Mouse (Mus musculus): ENCODE measurements around the gene Nutm1. TPM values are rescaled to one million over a fixed set of nuclear protein-coding genes. Genes with fewer than 3 reads are reported as not detected.
A peak's percentile ranks its signal among the peaks of the same experiment; 100 is the strongest.

Gene Nutm1
- polyA plus RNA-seq, 1 experiment from 2014 or later = not detected

DNA sequence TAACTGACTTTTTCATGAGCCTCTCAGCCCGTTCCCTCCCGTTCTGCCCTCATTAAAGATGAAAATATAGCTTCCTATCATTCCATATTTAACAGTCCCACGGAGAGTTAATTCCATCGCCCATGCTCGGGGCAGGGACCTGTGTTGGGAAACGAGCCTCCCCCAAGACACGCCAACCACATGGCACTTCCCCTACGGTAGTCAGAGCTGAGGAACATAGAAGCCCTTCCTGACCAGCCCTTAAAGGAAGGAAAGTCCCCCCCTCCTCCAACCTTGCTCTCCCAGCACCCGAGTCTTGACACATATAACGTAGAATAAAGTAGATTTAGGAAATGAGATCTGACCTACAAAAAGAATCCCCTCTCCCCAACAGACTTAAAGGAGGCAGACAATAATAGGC, 11.8 kb downstream of the Nutm1 start:
- peaks cover 15% of the 10 kb centered on the region for H3K4me1 ChIP-seq
- no peak overlapping the region for H3K4me3 ChIP-seq
- no peak for DNase-seq (ENCODE audit: low spot score)
- peaks cover 30% of the 10 kb centered on the region for H3K36me3 ChIP-seq (replicated peaks)
- 87% methylated on average over 10 of the region's 10 CpGs for WGBS
- no peaks in the 10 kb centered on the region for H3K27me3 ChIP-seq (replicated peaks; ENCODE audit: low read depth, poor library complexity, severe bottlenecking)
- no peak overlapping the region for H3K27ac ChIP-seq (replicated peaks)
- no peaks in the 10 kb centered on the region for H3K9me3 ChIP-seq

DNA sequence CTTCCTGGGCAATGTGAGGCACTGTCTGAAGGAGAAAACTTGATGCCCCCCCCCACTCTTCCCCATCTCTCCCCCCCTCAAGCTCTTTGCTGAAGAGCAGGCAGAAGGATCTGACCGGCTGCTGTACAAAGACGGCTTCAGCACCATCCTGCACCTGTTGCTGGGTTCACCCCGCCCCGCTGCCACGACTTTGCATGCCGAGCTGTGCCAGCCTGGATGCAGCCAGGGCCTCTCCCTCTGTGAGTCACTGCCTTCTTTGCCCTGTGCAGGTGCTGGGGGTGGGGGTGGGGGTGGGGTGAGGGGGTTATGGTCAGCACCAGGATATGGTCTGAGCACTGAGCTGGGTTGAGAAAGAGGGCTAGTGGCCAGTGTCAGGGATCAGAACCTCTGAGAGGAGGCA, 12.9 kb downstream of the Nutm1 start:
- no peaks in the 10 kb centered on the region for H3K9me3 ChIP-seq
- 94% methylated on average over 6 of the region's 6 CpGs for WGBS

DNA sequence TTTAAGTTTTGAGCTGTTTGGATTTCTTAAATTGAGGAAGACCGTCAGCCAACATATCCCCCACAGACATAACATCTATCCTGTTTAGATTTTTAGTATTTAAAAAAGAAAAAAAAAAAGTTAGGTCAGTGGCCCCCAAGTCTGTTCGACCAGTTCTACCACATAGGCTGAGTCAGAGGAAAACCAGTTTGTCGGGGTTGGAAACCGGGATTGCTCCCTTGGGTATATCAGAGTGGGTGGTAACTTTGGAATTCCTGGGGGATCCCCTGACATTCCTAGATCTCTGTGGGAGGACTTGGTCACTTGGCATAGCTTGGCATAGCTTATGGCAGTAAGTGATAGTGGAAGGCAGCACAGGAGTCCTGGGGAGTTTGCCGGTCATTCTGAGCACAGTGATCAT, 13.8 kb downstream of the Nutm1 start:
- peaks cover 29% of the 10 kb centered on the region for H3K4me1 ChIP-seq
- DNase-seq (ENCODE audit: low spot score) = no peak
- peaks cover 30% of the 10 kb centered on the region for H3K36me3 ChIP-seq (replicated peaks)
- H3K9me3 ChIP-seq = no peaks in the 10 kb centered on the region
- 77% methylated on average over 5 of the region's 5 CpGs for WGBS
- H3K4me3 ChIP-seq = no peak overlapping the region
- H3K27me3 ChIP-seq (replicated peaks; ENCODE audit: low read depth, poor library complexity, severe bottlenecking) = no peaks in the 10 kb centered on the region
- H3K27ac ChIP-seq (replicated peaks) = no peak overlapping the region

More for the DNA sequence above, 12.9 kb downstream of the Nutm1 start:
- Histone ChIP-seq H3K27ac (replicated peaks) (no peak overlapping the region), H3K4me3 (no peak overlapping the region), H3K27me3 (replicated peaks; ENCODE audit: low read depth, poor library complexity, severe bottlenecking) (no peaks in the 10 kb centered on the region), H3K36me3 (replicated peaks) (peaks cover 30% of the 10 kb centered on the region), H3K4me1 (peaks cover 21% of the 10 kb centered on the region)
- no peak for DNase-seq (ENCODE audit: low spot score)

DNA sequence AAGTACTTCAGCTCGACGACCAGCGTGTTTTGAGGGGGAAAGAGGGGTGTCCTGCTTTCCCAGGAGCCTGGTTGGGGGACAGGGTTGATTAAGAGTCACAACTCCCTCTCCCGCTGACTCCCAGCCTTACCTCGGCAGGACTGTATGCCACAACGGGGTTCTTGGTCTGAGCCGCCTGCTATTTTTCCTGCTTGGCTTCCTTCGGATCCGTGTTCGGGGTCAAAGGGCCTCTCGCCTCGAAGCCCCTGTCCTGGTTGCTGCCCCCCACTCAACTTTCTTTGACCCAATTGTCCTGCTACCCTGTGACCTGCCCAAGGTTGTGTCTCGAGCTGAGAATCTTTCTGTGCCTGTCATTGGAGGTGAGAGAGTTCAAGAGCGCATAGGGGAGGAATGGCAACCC, 17.3 kb downstream of the Nutm1 start:
- Histone ChIP-seq H3K27ac (replicated peaks) (no peak overlapping the region), H3K4me1 (peaks cover 44% of the 10 kb centered on the region), H3K9me3 (no peaks in the 10 kb centered on the region), H3K4me3 (no peak overlapping the region), H3K36me3 (replicated peaks) (peaks cover 30% of the 10 kb centered on the region), H3K27me3 (replicated peaks; ENCODE audit: low read depth, poor library complexity, severe bottlenecking) (peaks cover 6% of the 10 kb centered on the region)
- WGBS = 75% methylated on average over 14 of the region's 14 CpGs
- DNase-seq (ENCODE audit: low spot score) = no peak

DNA sequence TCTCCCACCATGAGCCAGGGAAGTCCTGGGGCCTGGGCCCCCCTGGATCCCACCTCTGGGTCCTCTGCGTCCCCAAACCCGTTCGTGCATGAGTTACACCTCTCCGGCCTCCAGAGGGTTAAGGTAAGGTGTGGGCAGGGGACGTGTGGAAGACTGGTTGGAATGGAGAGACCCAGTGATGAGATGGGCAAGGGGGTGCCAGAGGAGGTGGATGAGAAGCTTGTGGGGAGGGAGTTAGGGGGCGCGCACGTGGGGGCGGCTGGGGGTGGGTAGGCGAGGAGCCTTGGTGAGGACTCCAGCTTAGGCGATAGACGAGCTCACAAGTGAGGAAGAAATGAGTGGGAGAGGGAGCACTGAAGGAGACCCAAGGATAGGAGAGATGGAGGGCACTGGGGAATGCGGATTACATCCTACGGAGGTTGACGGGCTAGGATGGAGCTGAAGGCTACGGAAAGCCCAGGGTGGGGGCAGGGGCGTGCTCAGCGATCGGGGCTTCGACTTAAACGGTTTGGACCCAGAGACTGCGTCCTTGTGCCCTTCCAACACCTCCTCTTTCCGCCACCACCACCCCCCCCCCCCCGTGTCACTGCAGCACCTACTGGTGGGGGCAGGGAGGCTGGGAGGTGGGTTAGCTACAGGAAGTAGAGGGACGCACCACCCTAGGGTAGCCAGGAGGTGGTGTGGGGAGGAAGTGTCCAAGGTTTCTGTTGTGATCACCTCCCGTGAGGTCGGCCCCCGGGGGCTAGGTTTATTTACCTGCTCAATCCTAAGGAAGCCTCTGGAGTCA, 19.0 kb downstream of the Nutm1 start:
- Histone ChIP-seq H3K4me3 (peak overlapping the region; percentile 85), H3K27me3 (replicated peaks; ENCODE audit: low read depth, poor library complexity, severe bottlenecking) (peaks cover 6% of the 10 kb centered on the region), H3K9me3 (no peaks in the 10 kb centered on the region), H3K4me1 (peaks cover 44% of the 10 kb centered on the region), H3K36me3 (replicated peaks) (peaks cover 21% of the 10 kb centered on the region), H3K27ac (replicated peaks) (peak overlapping the region; percentile 97)
- under 1% methylated on average over 28 of the region's 28 CpGs for WGBS
- DNase-seq (ENCODE audit: low spot score) = peak; percentile 54

DNA sequence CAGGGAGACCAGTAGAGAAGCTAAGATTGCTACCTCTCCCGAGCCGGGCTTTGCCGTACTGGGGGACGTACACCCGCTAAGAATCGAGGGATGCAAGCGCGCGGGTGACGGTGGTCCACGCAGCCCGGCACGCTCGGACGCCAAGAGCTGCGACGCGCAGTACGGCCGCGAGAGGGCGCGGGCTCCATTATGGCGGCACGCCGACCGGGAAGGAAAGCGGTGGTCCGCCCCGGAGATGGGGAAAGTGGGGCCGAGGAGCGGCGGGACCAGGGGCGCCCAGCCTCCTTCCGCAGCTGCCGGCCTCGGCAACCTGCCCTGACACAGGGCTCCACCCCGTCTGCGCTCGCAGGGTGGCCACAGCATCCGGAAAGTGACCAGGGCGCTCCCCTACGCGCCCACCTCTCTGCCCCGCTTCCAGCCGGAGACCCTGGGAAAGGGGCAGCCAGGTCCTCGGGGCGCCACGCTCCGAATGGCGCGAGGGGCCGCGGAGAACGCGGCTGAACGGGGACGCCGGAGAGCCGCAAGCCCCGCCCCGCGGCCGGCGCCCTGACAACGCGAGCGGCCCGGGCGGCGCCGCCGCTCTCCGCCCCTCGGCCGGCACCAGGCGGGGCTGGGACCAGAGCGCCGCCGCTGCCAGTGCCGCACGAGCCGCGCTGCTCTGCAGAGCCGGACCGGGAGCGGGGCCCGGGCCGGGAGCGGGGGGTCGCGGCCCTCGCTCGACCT, 19.7 kb downstream of the Nutm1 start, which contains the start of gene Lpcat4:
TSS of gene Lpcat4 (plus strand) at position 257 of the 723 bp plus-strand sequence.
- WGBS = under 1% methylated on average over 94 of the region's 94 CpGs
- H3K27me3 ChIP-seq (replicated peaks; ENCODE audit: low read depth, poor library complexity, severe bottlenecking) = peaks cover 6% of the 10 kb centered on the region

DNA sequence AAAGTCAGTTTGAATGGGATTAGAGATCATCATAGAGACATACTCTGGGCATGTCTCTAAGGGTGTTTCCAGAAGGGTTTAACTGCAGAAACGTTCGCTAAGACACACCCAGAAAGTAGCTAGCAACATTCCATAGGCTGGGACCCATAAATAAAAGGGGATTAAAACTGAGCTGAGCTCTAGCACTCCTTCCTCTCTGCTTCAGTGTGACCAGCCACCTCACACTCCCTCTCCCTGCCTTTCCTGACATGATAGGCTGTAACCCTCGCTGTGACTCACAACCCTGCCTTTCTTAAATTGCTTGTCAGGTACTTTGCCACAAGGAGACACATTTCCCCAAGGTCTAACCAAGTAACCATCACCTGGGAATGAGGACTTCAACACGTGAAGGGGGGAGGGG, 21.1 kb downstream of the Nutm1 start:
- Histone ChIP-seq H3K27me3 (replicated peaks; ENCODE audit: low read depth, poor library complexity, severe bottlenecking) (peaks cover 6% of the 10 kb centered on the region), H3K9me3 (no peaks in the 10 kb centered on the region), H3K36me3 (replicated peaks) (peaks cover 3% of the 10 kb centered on the region; the same call in 1 of the 2 replicates), H3K4me1 (peaks cover 38% of the 10 kb centered on the region), H3K4me3 (no peak overlapping the region), H3K27ac (replicated peaks) (no peak overlapping the region)
- WGBS = 9% methylated on average over 4 of the region's 4 CpGs
- no peak for DNase-seq (ENCODE audit: low spot score)

More for the DNA sequence above, 19.7 kb downstream of the Nutm1 start, which contains the start of gene Lpcat4:
- Histone ChIP-seq H3K27ac (replicated peaks) (peak within 1 kb of the TSS; percentile 97), H3K36me3 (replicated peaks) (peaks cover 17% of the 10 kb centered on the region), H3K4me3 (peak within 1 kb of the TSS; percentile 85), H3K4me1 (peaks cover 44% of the 10 kb centered on the region), H3K9me3 (no peaks in the 10 kb centered on the region)
- DNase-seq (ENCODE audit: low spot score) = peak; percentile 93

DNA sequence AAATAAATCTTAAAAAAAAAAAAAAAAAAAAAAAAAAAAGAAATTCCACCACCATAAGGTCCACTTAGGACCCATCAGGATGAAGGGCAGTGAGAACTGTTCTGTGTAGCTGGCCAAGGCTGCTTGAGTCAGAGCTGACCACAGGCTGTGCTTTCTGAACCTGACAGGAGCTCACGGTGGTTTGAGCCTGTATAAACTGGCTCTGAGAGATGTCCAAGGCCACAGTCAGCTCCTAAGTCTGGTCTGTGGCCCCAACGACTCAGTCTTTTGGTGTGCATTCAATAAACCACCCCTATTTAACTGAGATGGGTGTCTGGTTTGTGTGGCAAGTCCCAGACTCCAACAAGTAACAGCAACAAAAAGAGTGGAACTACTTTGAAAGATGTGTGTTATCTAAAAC, 22.5 kb downstream of the Nutm1 start:
- Histone ChIP-seq H3K9me3 (no peaks in the 10 kb centered on the region), H3K4me1 (peaks cover 28% of the 10 kb centered on the region), H3K36me3 (replicated peaks) (no peaks in the 10 kb centered on the region), H3K4me3 (no peak overlapping the region), H3K27ac (replicated peaks) (no peak overlapping the region), H3K27me3 (replicated peaks; ENCODE audit: low read depth, poor library complexity, severe bottlenecking) (peaks cover 6% of the 10 kb centered on the region)
- 82% methylated on average over 2 of the region's 2 CpGs for WGBS
- DNase-seq (ENCODE audit: low spot score) = no peak

DNA sequence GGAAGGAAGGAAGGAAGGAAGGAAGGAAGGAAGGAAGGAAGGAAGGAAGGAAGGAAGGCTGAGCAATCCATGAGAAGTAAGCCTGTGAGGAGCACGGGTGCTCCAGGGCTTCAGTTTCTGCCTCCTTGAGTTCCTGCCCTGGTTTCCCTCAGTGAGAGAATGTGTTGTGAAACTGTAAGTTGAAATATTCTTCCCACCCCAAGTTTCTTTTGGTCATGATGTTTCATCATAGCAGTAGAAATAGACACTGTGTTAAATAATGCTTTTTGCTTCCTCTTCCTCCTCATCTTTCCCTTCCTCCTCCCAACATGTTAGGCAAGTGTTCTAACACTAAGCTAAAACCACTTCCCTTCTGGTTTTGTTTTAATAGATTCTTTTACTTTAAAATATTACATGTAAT, 26.5 kb downstream of the Nutm1 start:
- H3K9me3 ChIP-seq = no peaks in the 10 kb centered on the region
- no peaks in the 10 kb centered on the region for H3K36me3 ChIP-seq (replicated peaks)
- H3K4me3 ChIP-seq = no peak overlapping the region
- no peaks in the 10 kb centered on the region; the same call in 1 of the 2 replicates for H3K27me3 ChIP-seq (replicated peaks; ENCODE audit: low read depth, poor library complexity, severe bottlenecking)
- H3K4me1 ChIP-seq = no peaks in the 10 kb centered on the region
- no peak for DNase-seq (ENCODE audit: low spot score)
- no peak overlapping the region for H3K27ac ChIP-seq (replicated peaks)
- 77% methylated on average over 1 of the region's 1 CpGs for WGBS

DNA sequence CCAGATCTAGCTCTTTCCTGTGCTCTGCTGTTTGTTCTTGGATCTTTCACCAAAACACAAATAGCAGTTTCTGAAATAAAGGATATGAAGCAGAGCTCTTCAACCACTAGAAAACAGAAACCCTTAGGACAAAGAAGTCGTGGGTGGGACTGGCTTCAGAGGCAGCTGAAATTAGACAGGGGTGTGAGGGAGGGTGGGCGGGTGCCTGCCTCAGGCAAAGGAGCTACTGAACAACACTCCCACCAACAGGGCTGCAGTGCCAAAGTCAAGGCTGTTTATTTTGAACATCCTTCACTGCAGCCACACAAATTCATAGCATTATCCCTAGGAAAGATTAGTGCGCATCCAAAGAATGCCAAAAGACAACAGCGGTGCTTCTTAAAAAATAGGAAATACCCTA, 34.7 kb downstream of the Nutm1 start:
- no peaks in the 10 kb centered on the region for H3K36me3 ChIP-seq (replicated peaks)
- H3K9me3 ChIP-seq = no peaks in the 10 kb centered on the region
- DNase-seq (ENCODE audit: low spot score) = no peak
- WGBS = 66% methylated on average over 4 of the region's 4 CpGs
- H3K27me3 ChIP-seq (replicated peaks; ENCODE audit: low read depth, poor library complexity, severe bottlenecking) = no peaks in the 10 kb centered on the region
- no peaks in the 10 kb centered on the region for H3K4me1 ChIP-seq
- H3K27ac ChIP-seq (replicated peaks) = no peak overlapping the region
- H3K4me3 ChIP-seq = no peak overlapping the region

DNA sequence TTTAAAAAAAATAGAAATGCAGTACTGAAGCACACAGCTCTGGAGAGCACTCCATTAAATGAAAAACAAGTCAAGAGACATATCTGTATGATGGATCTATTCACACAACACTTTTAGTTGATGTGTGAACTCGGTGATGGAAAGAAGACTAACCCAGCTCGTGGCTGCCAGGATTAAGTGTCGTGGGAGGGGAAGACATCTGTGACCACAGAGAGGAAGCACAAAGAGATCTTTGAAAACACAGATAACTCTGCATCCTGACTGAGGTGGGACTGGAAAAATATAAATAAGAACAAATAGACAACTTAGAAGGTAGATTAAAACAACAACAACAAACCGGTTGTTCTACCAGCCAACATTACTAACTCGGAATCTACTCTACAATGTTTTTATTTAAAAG, 36.5 kb downstream of the Nutm1 start:
- Histone ChIP-seq H3K4me1 (no peaks in the 10 kb centered on the region), H3K27ac (replicated peaks) (no peak overlapping the region), H3K27me3 (replicated peaks; ENCODE audit: low read depth, poor library complexity, severe bottlenecking) (no peaks in the 10 kb centered on the region), H3K9me3 (no peaks in the 10 kb centered on the region), H3K4me3 (no peak overlapping the region), H3K36me3 (replicated peaks) (no peaks in the 10 kb centered on the region)
- DNase-seq (ENCODE audit: low spot score) = no peak
- WGBS = 74% methylated on average over 5 of the region's 5 CpGs

DNA sequence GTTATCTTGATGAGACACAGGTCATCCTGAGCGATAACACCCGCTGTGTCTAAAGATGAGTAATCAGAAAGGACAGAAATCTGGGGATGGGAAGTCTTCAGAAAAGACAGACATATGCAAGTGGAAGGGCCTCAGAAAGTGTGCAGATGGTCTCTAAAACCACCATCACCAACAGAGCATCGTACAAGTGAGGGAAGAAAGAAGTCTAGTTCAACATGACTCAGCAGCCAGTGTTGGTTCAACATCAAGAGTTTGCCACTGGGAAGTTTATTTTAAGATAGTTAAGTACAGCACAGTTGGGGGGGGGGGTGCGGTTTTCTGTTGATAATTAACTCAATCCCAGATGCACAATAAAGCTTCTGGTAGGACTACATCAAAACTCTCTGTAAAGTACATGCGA, 38.2 kb downstream of the Nutm1 start:
- Histone ChIP-seq H3K4me3 (no peak overlapping the region), H3K4me1 (no peaks in the 10 kb centered on the region), H3K27ac (replicated peaks) (no peak overlapping the region), H3K9me3 (no peaks in the 10 kb centered on the region), H3K27me3 (replicated peaks; ENCODE audit: low read depth, poor library complexity, severe bottlenecking) (no peaks in the 10 kb centered on the region), H3K36me3 (replicated peaks) (no peaks in the 10 kb centered on the region)
- 92% methylated on average over 5 of the region's 5 CpGs for WGBS
- no peak for DNase-seq (ENCODE audit: low spot score)

DNA sequence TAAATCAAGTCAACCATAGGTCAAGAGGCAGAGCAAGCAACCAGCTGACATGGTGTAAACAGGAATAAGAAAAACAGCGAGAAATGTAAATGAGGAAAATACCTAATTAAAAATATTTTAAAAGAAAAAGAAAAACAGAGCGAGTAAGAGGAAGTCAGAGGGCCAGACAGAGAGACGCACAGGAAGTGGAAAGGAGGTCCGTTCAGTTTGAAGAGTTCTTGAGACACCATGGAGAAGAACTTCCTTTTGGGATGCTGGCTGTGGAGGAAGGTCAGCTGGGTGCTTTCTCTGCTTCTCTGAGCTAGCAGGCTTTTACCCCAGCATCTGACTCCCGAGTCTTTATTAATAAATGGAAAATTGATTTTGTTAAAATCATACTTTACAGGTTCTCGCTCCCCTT, 41.5 kb downstream of the Nutm1 start:
- Histone ChIP-seq H3K4me3 (no peak overlapping the region), H3K4me1 (no peaks in the 10 kb centered on the region)
- 76% methylated on average over 6 of the region's 6 CpGs for WGBS

More for the DNA sequence above, 41.5 kb downstream of the Nutm1 start:
- no peak overlapping the region for H3K27ac ChIP-seq (replicated peaks)
- no peaks in the 10 kb centered on the region for H3K9me3 ChIP-seq
- DNase-seq (ENCODE audit: low spot score) = no peak
- H3K27me3 ChIP-seq (replicated peaks; ENCODE audit: low read depth, poor library complexity, severe bottlenecking) = no peaks in the 10 kb centered on the region
- H3K36me3 ChIP-seq (replicated peaks) = no peaks in the 10 kb centered on the region

Measured in embryonic facial prominence, embryonic 10.5 days (tissue).